Mouse (Mus musculus): ENCODE measurements around the gene Sucla2.

- TF ChIP-seq POLR2A (IDR thresholded peaks at IDR 0.05; ENCODE audit: low read depth, low read length), result no peak
- no peak for TF ChIP-seq POLR2AphosphoS2 (IDR thresholded peaks at IDR 0.05; ENCODE audit: low read depth, low read length)
- no peak for TF ChIP-seq ZNF384 (IDR thresholded peaks at IDR 0.05; ENCODE audit: low read depth, low read length)
- no peak for TF ChIP-seq USF2 (conservative IDR thresholded peaks at IDR 0.05; ENCODE audit: low read depth, low read length)
- no peak for TF ChIP-seq CTCF (conservative IDR thresholded peaks at IDR 0.05 in 1 of 2, IDR thresholded peaks at IDR 0.05 in 1 of 2; ENCODE audit: low read depth in 2 of 2, low read length in 2 of 2)
- TF ChIP-seq EP300 (IDR thresholded peaks at IDR 0.05; ENCODE audit: low read length), result no peak
- TF ChIP-seq ELF1 (IDR thresholded peaks at IDR 0.05; ENCODE audit: low read depth, low read length), result no peak
- TF ChIP-seq SMC3 (IDR thresholded peaks at IDR 0.05; ENCODE audit: low read depth, low read length), result no peak
Measured at GRCm38 (mm10) chr14:73533755-73534465, 8.8 kb downstream of the Sucla2 start.
